Mouse (Mus musculus) neural tube, embryonic 13.5 days (tissue): ENCODE results near the gene Clcnka. TPM values are rescaled to one million over a fixed set of nuclear protein-coding genes. Genes with fewer than 3 reads are reported as not detected.

Experiments used
- ATAC-seq: fragments of 200-750 bp; cut with Nextera tagmentation; 2 replicates; pipeline ENCODE4 v1.8.0; 2017; ENCODE audit warnings: low read depth, mild to moderate bottlenecking, moderate TSS enrichment, moderate library complexity
- H3K27ac ChIP-seq: fragments of 300-500 bp; sonication (generic); replicated peaks from 2 replicates; pipeline ENCODE4 v1.5.1; 2015; ENCODE audit warnings: moderate library complexity, mild to moderate bottlenecking, inconsistent platforms
- H3K27me3 ChIP-seq: fragments of 300-500 bp; sonication (generic); 2 replicates; pipeline ENCODE4 v1.6.1; 2015; ENCODE audit warnings: mild to moderate bottlenecking, inconsistent platforms
- H3K36me3 ChIP-seq: fragments of 300-500 bp; sonication (generic); 2 replicates; pipeline ENCODE4 v1.6.1; 2015; ENCODE audit warnings: mild to moderate bottlenecking, inconsistent platforms
- H3K4me1 ChIP-seq: fragments of 300-500 bp; sonication (generic); replicated peaks from 2 replicates; pipeline ENCODE4 v1.6.1; 2015; ENCODE audit warnings: inconsistent platforms
- H3K4me2 ChIP-seq: fragments of 300-500 bp; sonication (generic); 2 replicates; pipeline ENCODE4 v1.6.1; 2015; ENCODE audit warnings: inconsistent platforms, mild to moderate bottlenecking, moderate library complexity
- H3K4me3 ChIP-seq: fragments of 300-500 bp; sonication (generic); 2 replicates; pipeline ENCODE4 v1.5.1; 2015; ENCODE audit warnings: mild to moderate bottlenecking, inconsistent platforms
- H3K9ac ChIP-seq: fragments of 300-500 bp; sonication (generic); 2 replicates; pipeline ENCODE4 v1.6.1; 2015; ENCODE audit warnings: moderate library complexity, mild to moderate bottlenecking, inconsistent platforms
- H3K9me3 ChIP-seq: fragments of 300-500 bp; sonication (generic); 2 replicates; pipeline ENCODE4 v1.6.1; 2016; ENCODE audit warnings: inconsistent platforms
- WGBS: fragments of 180-500 bp; shearing (Covaris S2); methylation state at CpG from one replicate; pipeline ENCODE4 v1.1.7; 2015; 5-methylcytosine and 5-hydroxymethylcytosine counted together
- polyA plus RNA-seq: library from polyadenylated mRNA; unstranded; fragments of >200 nt; fragmentation: Nextera tagmentation; extraction: Ambion mirVana; gene quantifications from 2 replicates; pipeline ENCODE4 v1.2.1, GENCODE M21; 2015

Gene Clcnka
- polyA plus RNA-seq, 1 experiment from 2014 or later, result not detected

DNA sequence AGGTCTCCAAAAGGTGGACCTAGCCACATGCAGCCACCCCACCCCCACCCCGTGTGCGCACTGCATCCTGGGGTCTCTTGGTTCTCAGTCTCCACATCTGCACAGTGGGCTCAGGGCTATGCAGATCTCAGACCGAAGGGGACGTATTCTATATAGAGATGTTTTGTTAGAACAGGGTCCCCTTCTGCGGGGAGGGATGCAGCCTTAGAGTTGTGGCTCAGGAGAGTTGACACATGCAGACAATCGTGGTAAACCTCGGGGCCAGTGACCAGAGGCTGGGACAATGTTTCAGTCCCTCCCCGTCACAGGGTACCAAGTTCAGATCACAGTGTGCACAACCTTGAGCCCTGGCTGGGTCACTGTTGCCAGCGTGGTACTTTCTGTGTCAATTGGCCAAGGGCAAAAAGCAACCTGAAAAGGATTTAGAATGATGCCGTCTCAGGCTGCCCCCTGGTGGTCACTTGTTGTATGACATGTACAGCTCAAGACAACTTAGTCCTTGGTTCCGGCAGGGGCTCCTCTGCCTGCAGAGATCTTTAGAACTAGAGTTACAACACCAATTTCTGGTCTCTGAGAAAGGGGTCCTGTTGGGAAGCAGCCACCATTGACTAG lies 35.5 kb downstream of the Clcnka start:
- Histone ChIP-seq H3K4me1 (peaks cover 18% of the 10 kb centered on the region), H3K36me3 (no peaks in the 10 kb centered on the region), H3K27ac (no peak overlapping the region), H3K9ac (no peak overlapping the region), H3K4me3 (no peak overlapping the region), H3K27me3 (peaks cover 55% of the 10 kb centered on the region), H3K4me2 (0 out of 2 replicates have a peak overlapping the region, but pooled peaks have one; percentile 16), H3K9me3 (no peaks in the 10 kb centered on the region)
- ATAC-seq, result no peak
- 31% methylated on average over 11 of the region's 11 CpGs for WGBS

DNA sequence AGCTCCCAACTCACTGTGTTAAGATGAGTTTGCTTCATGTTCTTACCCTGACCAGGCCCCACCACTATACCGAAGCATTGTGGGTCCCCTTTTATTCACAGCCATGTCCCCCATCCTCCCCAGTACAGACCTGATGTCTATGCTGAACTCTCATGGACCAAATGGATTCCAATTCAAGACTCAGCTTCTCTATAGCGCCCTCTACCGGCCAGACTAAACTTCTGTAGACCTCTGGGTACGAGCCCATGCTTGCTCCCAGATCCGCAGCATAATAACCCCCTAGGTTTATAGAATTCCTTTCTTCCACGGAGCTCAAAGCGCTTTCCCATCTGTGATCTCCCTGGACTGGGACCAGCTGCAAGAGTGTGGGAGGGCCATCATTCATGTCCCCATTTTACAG lies 37.7 kb downstream of the Clcnka start:
- Histone ChIP-seq H3K4me2 (no peak overlapping the region), H3K4me1 (peaks cover 13% of the 10 kb centered on the region), H3K9me3 (no peaks in the 10 kb centered on the region), H3K27ac (no peak overlapping the region), H3K27me3 (peaks cover 33% of the 10 kb centered on the region), H3K4me3 (no peak overlapping the region), H3K9ac (no peak overlapping the region), H3K36me3 (no peaks in the 10 kb centered on the region)
- 30% methylated on average over 7 of the region's 7 CpGs for WGBS
- ATAC-seq, result no peak

DNA sequence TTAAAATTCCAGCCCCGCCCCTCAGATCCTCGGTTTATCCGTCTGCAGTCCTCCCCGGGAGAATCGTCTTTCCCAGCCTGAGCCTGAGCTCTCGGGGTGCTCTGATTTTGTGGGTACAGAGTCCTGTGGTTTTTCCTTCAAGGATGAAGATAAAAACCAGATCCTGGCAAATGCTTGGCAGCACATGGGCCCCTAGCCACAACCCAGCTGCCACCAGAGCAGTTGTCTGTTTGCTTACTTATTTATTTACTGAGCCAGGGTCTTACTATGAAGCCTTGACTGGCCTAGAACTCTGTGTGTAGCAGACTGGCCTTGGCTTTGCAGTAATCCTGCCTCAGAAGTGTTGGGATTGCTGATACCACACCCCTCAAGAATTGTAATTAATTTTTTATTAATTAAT lies 39.3 kb downstream of the Clcnka start:
- H3K9ac ChIP-seq, result no peak overlapping the region
- WGBS, result 81% methylated on average over 6 of the region's 6 CpGs
- H3K9me3 ChIP-seq, result no peaks in the 10 kb centered on the region
- no peak overlapping the region for H3K4me2 ChIP-seq
- H3K4me3 ChIP-seq, result no peak overlapping the region
- H3K27me3 ChIP-seq, result peaks cover 17% of the 10 kb centered on the region
- H3K36me3 ChIP-seq, result no peaks in the 10 kb centered on the region
- peaks cover 13% of the 10 kb centered on the region for H3K4me1 ChIP-seq
- H3K27ac ChIP-seq, result no peak overlapping the region
- ATAC-seq, result no peak

DNA sequence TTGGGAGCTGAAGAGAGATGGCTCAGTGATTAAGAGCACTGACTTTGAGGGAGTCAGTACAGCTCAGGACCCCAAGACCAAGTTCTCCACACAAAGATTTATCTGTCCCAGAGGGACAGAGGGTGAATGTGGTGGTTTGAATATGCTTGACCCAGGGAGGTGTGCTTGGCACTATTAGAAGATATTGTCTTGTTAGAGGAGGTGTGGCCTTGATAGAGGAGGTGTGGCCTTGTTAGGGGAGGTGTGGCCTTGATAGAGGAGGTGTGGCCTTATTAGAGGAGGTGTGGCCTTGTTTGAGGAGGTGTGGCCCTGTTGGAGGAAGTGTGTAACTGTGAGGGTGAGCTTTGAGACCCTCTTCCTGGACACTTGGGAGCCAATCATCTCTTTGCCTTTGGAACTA lies 40.7 kb downstream of the Clcnka start:
- no peak overlapping the region for H3K9ac ChIP-seq
- H3K9me3 ChIP-seq, result no peaks in the 10 kb centered on the region
- no peak for ATAC-seq
- H3K4me1 ChIP-seq, result peaks cover 10% of the 10 kb centered on the region
- no peak overlapping the region for H3K27ac ChIP-seq
- no peak overlapping the region for H3K4me2 ChIP-seq
- peaks cover 8% of the 10 kb centered on the region; the same call in 1 of the 2 replicates for H3K27me3 ChIP-seq
- H3K36me3 ChIP-seq, result no peaks in the 10 kb centered on the region
- no peak overlapping the region for H3K4me3 ChIP-seq

DNA sequence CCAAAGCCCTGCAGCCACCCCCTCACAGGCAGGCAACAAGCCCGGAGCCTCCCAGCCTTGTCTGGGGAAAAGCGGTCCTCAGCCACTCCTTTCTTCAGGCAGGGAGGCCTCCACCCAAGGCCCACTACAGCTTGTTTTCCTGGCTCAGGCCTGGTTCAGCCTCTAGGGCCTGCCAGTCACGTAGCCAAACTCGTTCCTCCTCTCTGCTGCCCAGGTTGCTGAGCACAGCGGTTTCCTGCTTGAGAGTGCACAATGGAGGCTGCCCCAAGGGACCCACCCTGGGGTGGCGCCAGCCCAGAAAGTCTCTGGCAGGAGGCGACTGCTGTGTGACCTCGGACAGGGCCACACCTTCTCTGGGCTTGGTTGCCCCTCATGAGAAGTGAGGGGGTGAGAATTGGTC lies 44.7 kb downstream of the Clcnka start:
- Histone ChIP-seq H3K27ac (no peak overlapping the region), H3K27me3 (no peaks in the 10 kb centered on the region), H3K4me2 (no peak overlapping the region), H3K9me3 (no peaks in the 10 kb centered on the region), H3K4me1 (no peaks in the 10 kb centered on the region), H3K4me3 (no peak overlapping the region), H3K9ac (no peak overlapping the region), H3K36me3 (no peaks in the 10 kb centered on the region)
- no peak for ATAC-seq
- 73% methylated on average over 8 of the region's 8 CpGs for WGBS

DNA sequence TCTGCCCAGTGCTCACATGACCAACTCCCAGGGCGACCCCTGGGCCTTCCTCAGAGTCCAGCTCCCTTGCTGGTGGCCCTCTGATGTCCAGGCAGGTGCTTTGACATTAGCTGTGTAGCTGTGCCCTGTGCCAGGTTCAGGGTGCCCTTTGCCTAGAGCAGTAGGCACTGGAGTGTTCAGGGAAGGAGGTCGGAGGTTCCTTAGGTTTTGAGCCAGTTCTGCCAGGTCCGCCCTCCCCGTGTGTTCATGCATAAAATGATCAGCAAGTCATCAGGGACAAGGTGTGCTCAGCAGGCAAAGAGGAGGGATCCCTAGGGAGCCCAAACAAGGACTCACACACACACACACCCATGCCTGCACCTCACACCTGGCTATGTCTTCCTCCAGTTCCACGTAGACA lies 45.5 kb downstream of the Clcnka start:
- Histone ChIP-seq H3K9ac (no peak overlapping the region), H3K4me2 (no peak overlapping the region), H3K9me3 (no peaks in the 10 kb centered on the region), H3K27me3 (no peaks in the 10 kb centered on the region), H3K36me3 (no peaks in the 10 kb centered on the region), H3K27ac (no peak overlapping the region), H3K4me3 (no peak overlapping the region), H3K4me1 (no peaks in the 10 kb centered on the region)
- 84% methylated on average over 5 of the region's 5 CpGs for WGBS
- ATAC-seq, result no peak

DNA sequence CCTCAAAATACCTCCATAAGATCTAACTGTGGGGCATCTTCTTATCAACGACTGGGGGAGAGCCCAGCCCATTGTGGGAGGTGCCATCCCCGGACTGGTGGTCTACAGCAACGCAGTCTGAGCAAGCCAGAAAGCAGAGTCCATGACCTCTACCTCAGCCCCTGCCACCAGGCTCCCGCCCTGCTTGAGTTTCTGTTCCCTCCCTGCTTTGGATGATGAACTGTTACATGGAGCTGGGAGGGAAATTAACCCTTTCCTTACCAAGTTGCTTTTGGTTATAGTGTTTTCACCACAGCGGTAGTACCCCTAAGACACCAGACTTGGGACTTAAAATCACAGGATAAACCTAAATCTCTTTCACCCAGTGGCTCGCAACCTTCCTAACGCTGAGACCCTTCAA lies 46.6 kb downstream of the Clcnka start:
- Histone ChIP-seq H3K4me1 (no peaks in the 10 kb centered on the region), H3K9ac (no peak overlapping the region), H3K36me3 (no peaks in the 10 kb centered on the region), H3K27ac (no peak overlapping the region), H3K9me3 (no peaks in the 10 kb centered on the region), H3K4me3 (no peak overlapping the region), H3K4me2 (no peak overlapping the region), H3K27me3 (no peaks in the 10 kb centered on the region)
- WGBS, result 66% methylated on average over 7 of the region's 7 CpGs
- ATAC-seq, result no peak

DNA sequence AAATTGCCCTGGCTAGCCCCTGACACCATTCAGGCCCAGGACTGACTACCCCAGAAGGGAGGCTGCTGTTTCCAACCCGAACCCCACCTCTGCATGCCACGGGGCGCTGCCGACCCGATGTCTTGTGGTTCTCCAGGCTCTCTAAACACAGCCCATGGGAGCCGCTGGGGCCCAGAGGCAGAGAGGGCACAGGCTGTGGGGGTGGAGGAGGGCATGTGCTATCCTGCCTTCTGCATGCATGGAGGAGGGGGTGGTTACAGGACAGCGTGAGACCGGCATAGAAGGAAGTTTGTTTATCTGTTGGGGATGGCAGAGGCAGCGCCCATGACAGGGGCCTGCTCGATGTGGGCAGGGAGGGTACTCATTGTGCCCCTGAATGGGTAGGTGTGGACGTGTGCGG lies 48.5 kb downstream of the Clcnka start:
- no peak overlapping the region for H3K4me3 ChIP-seq
- 87% methylated on average over 12 of the region's 12 CpGs for WGBS

DNA sequence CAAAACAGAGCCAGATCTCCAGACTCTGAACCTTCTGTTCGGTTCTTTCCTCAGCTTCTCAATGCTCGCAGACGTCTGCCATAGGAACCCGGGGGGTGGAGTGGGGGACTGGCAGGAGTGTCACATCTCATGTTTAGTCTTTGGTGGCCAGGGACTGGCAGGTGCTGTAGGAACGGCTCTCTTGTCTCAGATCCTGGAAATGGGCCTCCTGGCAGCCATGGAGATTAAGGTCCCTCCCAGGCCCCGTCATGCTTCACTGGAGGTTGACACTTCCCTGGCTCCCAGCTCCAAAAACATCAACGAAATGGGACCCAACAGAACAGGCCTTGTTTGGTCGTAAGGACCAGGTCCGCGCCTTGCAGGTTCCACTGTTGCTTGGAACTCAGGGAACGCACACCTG lies 49.9 kb downstream of the Clcnka start:
- 76% methylated on average over 11 of the region's 11 CpGs for WGBS

More for the DNA sequence above, 48.5 kb downstream of the Clcnka start:
- no peak overlapping the region for H3K27ac ChIP-seq
- no peak overlapping the region for H3K4me2 ChIP-seq
- H3K36me3 ChIP-seq, result no peaks in the 10 kb centered on the region
- no peak for ATAC-seq
- H3K9ac ChIP-seq, result no peak overlapping the region
- H3K9me3 ChIP-seq, result no peaks in the 10 kb centered on the region
- H3K27me3 ChIP-seq, result no peaks in the 10 kb centered on the region
- H3K4me1 ChIP-seq, result no peaks in the 10 kb centered on the region

DNA sequence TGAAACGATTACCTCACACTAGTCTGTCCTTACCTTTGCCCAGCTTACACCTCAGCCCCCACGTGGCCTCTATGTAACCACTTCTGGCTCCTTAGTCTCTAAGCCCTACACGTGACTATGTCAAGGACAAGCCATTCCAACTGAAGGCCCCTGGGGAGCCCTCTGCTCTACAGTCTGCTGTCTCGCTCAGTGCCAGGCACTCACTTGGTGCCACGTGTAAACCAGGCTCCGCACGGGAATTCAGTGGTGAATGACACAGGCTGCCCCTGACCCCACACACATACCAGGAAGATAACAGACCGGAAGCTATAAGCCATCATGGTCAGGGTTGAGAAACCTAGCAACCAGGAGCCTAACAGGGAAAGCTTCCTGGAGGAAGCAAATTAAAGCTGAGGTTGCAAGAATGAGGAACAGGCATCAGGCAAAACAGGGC lies 51.1 kb downstream of the Clcnka start:
- H3K27ac ChIP-seq, result no peak overlapping the region
- H3K4me1 ChIP-seq, result no peaks in the 10 kb centered on the region
- no peaks in the 10 kb centered on the region for H3K9me3 ChIP-seq
- no peak overlapping the region for H3K4me2 ChIP-seq
- no peak overlapping the region for H3K9ac ChIP-seq
- H3K27me3 ChIP-seq, result no peaks in the 10 kb centered on the region
- no peak for ATAC-seq
- WGBS, result 62% methylated on average over 8 of the region's 8 CpGs
- H3K36me3 ChIP-seq, result no peaks in the 10 kb centered on the region
- no peak overlapping the region for H3K4me3 ChIP-seq

More for the DNA sequence above, 49.9 kb downstream of the Clcnka start:
- no peaks in the 10 kb centered on the region for H3K4me1 ChIP-seq
- H3K4me2 ChIP-seq, result no peak overlapping the region
- no peak overlapping the region for H3K4me3 ChIP-seq
- H3K27me3 ChIP-seq, result no peaks in the 10 kb centered on the region
- H3K9ac ChIP-seq, result no peak overlapping the region
- H3K9me3 ChIP-seq, result no peaks in the 10 kb centered on the region
- H3K36me3 ChIP-seq, result no peaks in the 10 kb centered on the region
- no peak overlapping the region for H3K27ac ChIP-seq
- no peak for ATAC-seq

DNA sequence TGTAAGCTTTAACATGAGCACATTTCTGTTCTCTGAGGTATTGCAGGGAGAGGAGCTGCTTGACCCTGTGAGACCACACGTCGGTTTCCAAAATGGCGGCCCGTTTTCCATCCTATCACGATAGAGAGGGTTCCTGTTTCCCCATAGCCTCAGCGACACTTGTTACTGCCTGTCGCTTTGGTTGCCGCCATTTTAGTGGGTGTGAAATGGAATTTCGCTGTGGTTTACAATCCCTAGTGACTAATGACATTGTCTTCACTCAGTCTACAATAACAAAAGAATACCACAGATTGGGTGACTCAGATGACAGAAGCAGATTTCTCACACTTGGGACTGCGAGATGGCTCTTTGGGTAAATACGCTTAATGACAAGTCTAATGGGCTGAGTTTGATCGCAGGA lies 53.3 kb downstream of the Clcnka start:
- Histone ChIP-seq H3K27ac (no peak overlapping the region), H3K4me3 (no peak overlapping the region), H3K36me3 (no peaks in the 10 kb centered on the region), H3K9ac (no peak overlapping the region), H3K4me2 (no peak overlapping the region), H3K4me1 (no peaks in the 10 kb centered on the region), H3K9me3 (no peaks in the 10 kb centered on the region), H3K27me3 (no peaks in the 10 kb centered on the region)
- 87% methylated on average over 12 of the region's 12 CpGs for WGBS
- no peak for ATAC-seq

DNA sequence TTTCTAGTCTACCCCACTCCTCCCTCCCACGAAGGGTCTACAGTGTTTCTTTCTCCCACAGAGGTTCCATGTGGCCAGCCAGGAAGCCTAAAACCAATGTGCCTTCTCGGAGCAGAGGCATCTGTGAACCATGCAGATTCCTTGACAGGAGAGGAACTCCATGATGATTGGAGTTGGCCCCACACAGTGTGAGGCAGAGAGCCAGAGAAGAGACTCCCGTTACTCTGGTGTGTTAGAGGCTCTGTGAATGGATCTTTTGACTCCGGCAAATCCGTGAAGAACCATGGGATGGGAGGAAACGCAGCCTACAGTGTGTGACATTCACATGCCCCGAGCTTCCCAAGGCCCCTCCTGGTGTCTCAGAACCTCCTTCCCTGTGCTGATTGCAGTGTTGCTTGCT lies 55.0 kb downstream of the Clcnka start:
- WGBS, result 59% methylated on average over 7 of the region's 7 CpGs
- Histone ChIP-seq H3K27ac (no peak overlapping the region), H3K9me3 (no peaks in the 10 kb centered on the region), H3K4me2 (no peak overlapping the region), H3K9ac (no peak overlapping the region), H3K36me3 (no peaks in the 10 kb centered on the region), H3K4me1 (peaks cover 10% of the 10 kb centered on the region), H3K27me3 (no peaks in the 10 kb centered on the region), H3K4me3 (no peak overlapping the region)
- ATAC-seq, result no peak

DNA sequence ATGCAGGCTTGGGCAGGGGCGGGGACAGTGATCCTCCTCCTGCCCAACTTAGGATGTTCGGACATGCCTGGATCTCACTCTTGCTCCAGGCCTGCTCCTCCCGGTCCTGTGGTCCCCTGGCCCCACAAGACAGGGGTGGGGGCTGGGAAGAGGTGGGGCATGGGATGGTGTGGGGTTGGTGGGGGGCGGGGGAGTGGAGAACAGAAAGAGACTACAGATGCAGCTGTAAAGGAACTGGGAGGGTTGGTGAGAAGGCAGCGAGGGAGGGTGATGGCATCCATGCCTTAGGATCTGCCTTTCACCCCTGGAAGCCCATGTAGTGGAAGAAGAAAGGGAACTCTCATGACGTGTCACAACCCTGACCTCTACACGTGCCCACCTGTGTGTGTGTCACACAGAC lies 57.0 kb downstream of the Clcnka start:
- Histone ChIP-seq H3K27ac (no peak overlapping the region), H3K9me3 (no peaks in the 10 kb centered on the region), H3K27me3 (no peaks in the 10 kb centered on the region), H3K9ac (no peak overlapping the region), H3K4me3 (no peak overlapping the region), H3K36me3 (no peaks in the 10 kb centered on the region), H3K4me1 (peaks cover 21% of the 10 kb centered on the region), H3K4me2 (no peak overlapping the region)
- no peak for ATAC-seq
- WGBS, result 73% methylated on average over 7 of the region's 7 CpGs
